Mouse (Mus musculus) right cerebral cortex, postnatal 14 days (tissue): ENCODE measurements around the gene Aox3.
A peak's percentile ranks its signal among the peaks of the same experiment; 100 is the strongest.

ENCODE experiments used
- DNase-seq: peaks from one replicate; pipeline ENCODE4 v3.0.0; 2022

Aox3 gene

GRCm38 (mm10) chr1:58212805-58213204 lies 99.9 kb downstream of the Aox3 start:
- no peak for DNase-seq

GRCm38 (mm10) chr1:58213838-58214237 lies 100.9 kb downstream of the Aox3 start:
- DNase-seq: no peak

- DNase-seq: no peak
Observed at GRCm38 (mm10) chr1:58215353-58215752, 102.4 kb downstream of the Aox3 start.

GRCm38 (mm10) chr1:58215956-58216532 lies 103.1 kb downstream of the Aox3 start:
- DNase-seq: no peak

- no peak for DNase-seq
Observed at GRCm38 (mm10) chr1:58221070-58221469, 108.1 kb downstream of the Aox3 start.

- DNase-seq: peak; percentile 41
Observed at GRCm38 (mm10) chr1:58221879-58222278, 108.9 kb downstream of the Aox3 start.

- DNase-seq: no peak
Observed at GRCm38 (mm10) chr1:58228086-58228485, 115.2 kb downstream of the Aox3 start.

- no peak for DNase-seq
Observed at GRCm38 (mm10) chr1:58228916-58229315, 116.0 kb downstream of the Aox3 start.

GRCm38 (mm10) chr1:58229774-58230173 lies 116.8 kb downstream of the Aox3 start:
- no peak for DNase-seq

GRCm38 (mm10) chr1:58230542-58230941 lies 117.6 kb downstream of the Aox3 start:
- no peak for DNase-seq

- no peak for DNase-seq
Observed at GRCm38 (mm10) chr1:58235405-58235804, 122.5 kb downstream of the Aox3 start.

- DNase-seq: no peak
Observed at GRCm38 (mm10) chr1:58237527-58238299, 124.8 kb downstream of the Aox3 start.

GRCm38 (mm10) chr1:58238440-58238839 lies 125.5 kb downstream of the Aox3 start:
- no peak for DNase-seq

- DNase-seq: no peak
Observed at GRCm38 (mm10) chr1:58238961-58239360, 126.0 kb downstream of the Aox3 start.

GRCm38 (mm10) chr1:58240347-58240746 lies 127.4 kb downstream of the Aox3 start:
- DNase-seq: no peak

GRCm38 (mm10) chr1:58244487-58244886 lies 131.6 kb downstream of the Aox3 start:
- no peak for DNase-seq

GRCm38 (mm10) chr1:58248518-58248917 lies 135.6 kb downstream of the Aox3 start:
- no peak for DNase-seq
